Mouse (Mus musculus): Measurements from ENCODE around the gene Vwa8. TPM values are rescaled to one million over a fixed set of nuclear protein-coding genes. Genes with fewer than 3 reads are reported as not detected.
A peak's percentile ranks its signal among the peaks of the same experiment; 100 is the strongest.

Gene Vwa8
- total RNA-seq, 2 experiments from 2014 or later: 70.0 to 84.6 TPM

GRCm38 (mm10) chr14:79177754-79178153, 328.9 kb downstream of the Vwa8 start:
- DNase-seq (ENCODE audit: low spot score): no peak

- DNase-seq (ENCODE audit: low spot score): no peak
Observed at GRCm38 (mm10) chr14:79178247-79178646, 329.4 kb downstream of the Vwa8 start.

- DNase-seq (ENCODE audit: low spot score): no peak
Observed at GRCm38 (mm10) chr14:79180078-79180730, 331.4 kb downstream of the Vwa8 start.

GRCm38 (mm10) chr14:79181748-79182147, 332.9 kb downstream of the Vwa8 start:
- no peak for DNase-seq (ENCODE audit: low spot score)

GRCm38 (mm10) chr14:79182801-79183200, 333.9 kb downstream of the Vwa8 start:
- no peak for DNase-seq (ENCODE audit: low spot score)

- DNase-seq (ENCODE audit: low spot score): no peak
Observed at GRCm38 (mm10) chr14:79183261-79183660, 334.4 kb downstream of the Vwa8 start.

- DNase-seq (ENCODE audit: low spot score): no peak
Observed at GRCm38 (mm10) chr14:79184071-79184470, 335.2 kb downstream of the Vwa8 start.

GRCm38 (mm10) chr14:79185018-79185685, 336.3 kb downstream of the Vwa8 start:
- DNase-seq (ENCODE audit: low spot score): no peak

- no peak for DNase-seq (ENCODE audit: low spot score)
Observed at GRCm38 (mm10) chr14:79186976-79187375, 338.1 kb downstream of the Vwa8 start.

- no peak for DNase-seq (ENCODE audit: low spot score)
Observed at GRCm38 (mm10) chr14:79196711-79197110, 347.9 kb downstream of the Vwa8 start.

- DNase-seq (ENCODE audit: low spot score): no peak
Observed at GRCm38 (mm10) chr14:79198066-79198465, 349.2 kb downstream of the Vwa8 start.

- DNase-seq (ENCODE audit: low spot score): peak; percentile 50
Observed at GRCm38 (mm10) chr14:79200133-79200891, 351.5 kb downstream of the Vwa8 start.

GRCm38 (mm10) chr14:79200892-79201285, 352.0 kb downstream of the Vwa8 start:
- DNase-seq (ENCODE audit: low spot score): no peak

- DNase-seq (ENCODE audit: low spot score): no peak
Observed at GRCm38 (mm10) chr14:79202722-79203362, 354.0 kb downstream of the Vwa8 start.

- no peak for DNase-seq (ENCODE audit: low spot score)
Observed at GRCm38 (mm10) chr14:79203496-79204158, 354.8 kb downstream of the Vwa8 start.

GRCm38 (mm10) chr14:79204866-79205265, 356.0 kb downstream of the Vwa8 start:
- DNase-seq (ENCODE audit: low spot score): no peak

GRCm38 (mm10) chr14:79206210-79206609, 357.4 kb downstream of the Vwa8 start:
- DNase-seq (ENCODE audit: low spot score): peak; percentile 70

GRCm38 (mm10) chr14:79208468-79208867, 359.6 kb downstream of the Vwa8 start:
- no peak for DNase-seq (ENCODE audit: low spot score)

GRCm38 (mm10) chr14:79209813-79210212, 361.0 kb downstream of the Vwa8 start:
- DNase-seq (ENCODE audit: low spot score): no peak

- no peak for DNase-seq (ENCODE audit: low spot score)
Observed at GRCm38 (mm10) chr14:79212380-79212991, 363.6 kb downstream of the Vwa8 start.

GRCm38 (mm10) chr14:79214129-79214528, 365.3 kb downstream of the Vwa8 start:
- no peak for DNase-seq (ENCODE audit: low spot score)
